Mouse (Mus musculus) liver, embryonic 14.5 days (tissue): ENCODE measurements at regions not wholly inside any gene's neighbourhood (a gene's known extent, or its start where the extent isn't known, plus 50 kb on each side); places are given as distances from the start of the nearest gene placed in this dataset.

Experiments used
- CTCF ChIP-seq: IDR thresholded peaks from 2 replicates; pipeline ENCODE4 v1.5.1; 2016; ENCODE audit warnings: antibody characterized with exemption, low read depth, control low read depth
- EP300 ChIP-seq: IDR thresholded peaks from 2 replicates; pipeline ENCODE4 v1.6.1; 2016; ENCODE audit warnings: antibody characterized with exemption, low read depth

- TF ChIP-seq CTCF (no peak), EP300 (no peak)
These were observed 203.3 kb upstream of the Gypa start for GRCm38 (mm10) chr8:80290311-80290710.
